Mouse (Mus musculus): Measurements from ENCODE around the gene Zhx3. TPM values are rescaled to one million over a fixed set of nuclear protein-coding genes. Genes with fewer than 3 reads are reported as not detected.
A peak's percentile ranks its signal among the peaks of the same experiment; 100 is the strongest.

Gene Zhx3
- total and polyA plus RNA-seq, 2 experiments, result 12.3 to 33.5 TPM

- WGBS, result 47% methylated on average over 3 of the region's 3 CpGs
- Histone ChIP-seq H3K27ac (replicated peaks; ENCODE audit: insufficient read depth, low read depth, low read length) (no peak overlapping the region), H3K4me1 (ENCODE audit: control insufficient read depth, insufficient read depth, low read length) (peaks cover 49% of the 10 kb centered on the region), H3K36me3 (ENCODE audit: control insufficient read depth, insufficient read depth, low read length) (no peaks in the 10 kb centered on the region), H3K79me2 (ENCODE audit: control insufficient read depth, insufficient read depth, low read length) (peaks cover 56% of the 10 kb centered on the region), H3K9ac (ENCODE audit: low read depth, low read length) (no peak overlapping the region), H3K4me3 (ENCODE audit: insufficient read depth, low read depth, low read length) (no peak overlapping the region), H3K27me3 (ENCODE audit: control insufficient read depth, insufficient read depth, low read length) (no peaks in the 10 kb centered on the region)
- peak; percentile 36 for DNase-seq (ENCODE audit: extremely low read depth, low read depth, low spot score)
- TF ChIP-seq POLR2A (IDR thresholded peaks at IDR 0.05; ENCODE audit: extremely low read depth, insufficient read depth, low read length) (no peak), CTCF (IDR thresholded peaks at IDR 0.05; ENCODE audit: low read depth, low read length) (no peak)
Observed at GRCm38 (mm10) chr2:160734331-160734730, 138.5 kb downstream of the Zhx3 start.

- Histone ChIP-seq H3K9ac (ENCODE audit: low read depth, low read length) (peak overlapping the region; percentile 14), H3K27ac (replicated peaks; ENCODE audit: insufficient read depth, low read depth, low read length) (no peak overlapping the region; the same call in 1 of the 2 replicates), H3K79me2 (ENCODE audit: control insufficient read depth, insufficient read depth, low read length) (peaks cover 55% of the 10 kb centered on the region)
Observed at GRCm38 (mm10) chr2:160733131-160733531, 139.7 kb downstream of the Zhx3 start.

DNA sequence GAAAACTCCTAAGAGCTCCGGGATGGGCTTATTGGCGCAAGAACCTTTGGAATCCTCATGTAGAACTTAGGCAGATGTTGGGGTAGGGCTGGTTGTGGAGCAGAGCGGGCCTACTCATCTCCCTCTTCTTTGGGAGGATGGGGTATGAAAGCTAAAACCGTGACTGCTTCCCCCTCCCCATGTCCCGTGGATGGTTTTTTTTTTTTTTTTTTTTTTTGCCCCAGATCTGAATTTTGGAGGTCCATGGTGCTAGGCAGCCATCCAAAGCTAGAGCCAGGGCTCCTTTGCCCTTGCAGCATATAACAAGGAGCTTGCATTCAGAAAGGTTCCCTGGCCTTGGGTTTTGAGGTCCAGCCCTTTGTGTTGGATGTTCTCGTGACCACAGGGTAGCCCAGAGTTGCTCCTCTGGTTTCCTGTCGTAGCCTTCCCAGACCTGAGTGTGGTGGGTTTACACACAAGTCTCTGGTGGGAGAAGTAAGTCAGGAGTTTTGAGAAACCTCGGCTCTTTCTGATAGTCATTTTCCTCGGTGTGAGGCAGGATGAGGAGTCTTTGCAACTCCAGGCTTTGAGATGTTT lies 140.3 kb downstream of the Zhx3 start:
- no peaks in the 10 kb centered on the region for H3K27me3 ChIP-seq (ENCODE audit: control insufficient read depth, insufficient read depth, low read length)
- no peak for TF ChIP-seq POLR2A (IDR thresholded peaks at IDR 0.05; ENCODE audit: extremely low read depth, insufficient read depth, low read length)
- TF ChIP-seq CTCF (IDR thresholded peaks at IDR 0.05; ENCODE audit: low read depth, low read length), result no peak
- H3K36me3 ChIP-seq (ENCODE audit: control insufficient read depth, insufficient read depth, low read length), result no peaks in the 10 kb centered on the region
- H3K9ac ChIP-seq (ENCODE audit: low read depth, low read length), result peak overlapping the region; percentile 100
- 31% methylated on average over 9 of the region's 9 CpGs for WGBS
- peaks cover 39% of the 10 kb centered on the region for H3K4me1 ChIP-seq (ENCODE audit: control insufficient read depth, insufficient read depth, low read length)
- peak overlapping the region; percentile 99 for H3K4me3 ChIP-seq (ENCODE audit: insufficient read depth, low read depth, low read length)
- peaks cover 49% of the 10 kb centered on the region for H3K79me2 ChIP-seq (ENCODE audit: control insufficient read depth, insufficient read depth, low read length)
- peak overlapping the region; percentile 95 for H3K27ac ChIP-seq (replicated peaks; ENCODE audit: insufficient read depth, low read depth, low read length)
- no peak for DNase-seq (ENCODE audit: extremely low read depth, low read depth, low spot score)

More at GRCm38 (mm10) chr2:160733131-160733531, 139.7 kb downstream of the Zhx3 start:
- DNase-seq (ENCODE audit: extremely low read depth, low read depth, low spot score), result no peak
- Histone ChIP-seq H3K4me3 (ENCODE audit: insufficient read depth, low read depth, low read length) (no peak overlapping the region; the same call in 1 of the 2 replicates), H3K4me1 (ENCODE audit: control insufficient read depth, insufficient read depth, low read length) (peaks cover 43% of the 10 kb centered on the region), H3K36me3 (ENCODE audit: control insufficient read depth, insufficient read depth, low read length) (no peaks in the 10 kb centered on the region), H3K27me3 (ENCODE audit: control insufficient read depth, insufficient read depth, low read length) (no peaks in the 10 kb centered on the region)
- WGBS, result 63% methylated on average over 7 of the region's 7 CpGs
- no peak for TF ChIP-seq POLR2A (IDR thresholded peaks at IDR 0.05; ENCODE audit: extremely low read depth, insufficient read depth, low read length)
- TF ChIP-seq CTCF (IDR thresholded peaks at IDR 0.05; ENCODE audit: low read depth, low read length), result no peak

- H3K79me2 ChIP-seq (ENCODE audit: control insufficient read depth, insufficient read depth, low read length), result peaks cover 44% of the 10 kb centered on the region
- H3K36me3 ChIP-seq (ENCODE audit: control insufficient read depth, insufficient read depth, low read length), result no peaks in the 10 kb centered on the region
- peak; percentile 33 for DNase-seq (ENCODE audit: extremely low read depth, low read depth, low spot score)
- H3K4me3 ChIP-seq (ENCODE audit: insufficient read depth, low read depth, low read length), result peak overlapping the region; percentile 99
- peak overlapping the region; percentile 95 for H3K27ac ChIP-seq (replicated peaks; ENCODE audit: insufficient read depth, low read depth, low read length)
- under 1% methylated on average over 32 of the region's 32 CpGs for WGBS
- H3K9ac ChIP-seq (ENCODE audit: low read depth, low read length), result peak overlapping the region; percentile 100
- TF ChIP-seq CTCF (IDR thresholded peaks at IDR 0.05; ENCODE audit: low read depth, low read length), result no peak
- peaks cover 38% of the 10 kb centered on the region for H3K4me1 ChIP-seq (ENCODE audit: control insufficient read depth, insufficient read depth, low read length)
- no peaks in the 10 kb centered on the region for H3K27me3 ChIP-seq (ENCODE audit: control insufficient read depth, insufficient read depth, low read length)
Observed at GRCm38 (mm10) chr2:160731839-160732261, 140.9 kb downstream of the Zhx3 start.

- H3K27ac ChIP-seq (replicated peaks; ENCODE audit: insufficient read depth, low read depth, low read length), result peak within 1 kb of the TSS; percentile 98
- H3K79me2 ChIP-seq (ENCODE audit: control insufficient read depth, insufficient read depth, low read length), result peaks cover 40% of the 10 kb centered on the region
- TF ChIP-seq POLR2A (IDR thresholded peaks at IDR 0.05; ENCODE audit: extremely low read depth, insufficient read depth, low read length) (peak; percentile 64; the same call in 1 of the 2 replicates), CTCF (IDR thresholded peaks at IDR 0.05; ENCODE audit: low read depth, low read length) (no peak)
- H3K9ac ChIP-seq (ENCODE audit: low read depth, low read length), result peak within 1 kb of the TSS; percentile 100
- under 1% methylated on average over 77 of the region's 99 CpGs for WGBS
- peak within 1 kb of the TSS; percentile 99 for H3K4me3 ChIP-seq (ENCODE audit: insufficient read depth, low read depth, low read length)
- H3K27me3 ChIP-seq (ENCODE audit: control insufficient read depth, insufficient read depth, low read length), result no peaks in the 10 kb centered on the region
- peak; percentile 76 for DNase-seq (ENCODE audit: extremely low read depth, low read depth, low spot score)
- H3K36me3 ChIP-seq (ENCODE audit: control insufficient read depth, insufficient read depth, low read length), result no peaks in the 10 kb centered on the region
- H3K4me1 ChIP-seq (ENCODE audit: control insufficient read depth, insufficient read depth, low read length), result peaks cover 38% of the 10 kb centered on the region
Observed at GRCm38 (mm10) chr2:160731117-160731838, 141.5 kb downstream of the Zhx3 start, which contains the start of gene Plcg1. TSS of gene Plcg1 (plus strand) at chr2:160731300.

- H3K27ac ChIP-seq (replicated peaks; ENCODE audit: insufficient read depth, low read depth, low read length), result peak overlapping the region; percentile 98
- TF ChIP-seq CTCF (IDR thresholded peaks at IDR 0.05; ENCODE audit: low read depth, low read length), result no peak
- TF ChIP-seq POLR2A (IDR thresholded peaks at IDR 0.05; ENCODE audit: extremely low read depth, insufficient read depth, low read length), result no peak
- WGBS, result 6% methylated on average over 19 of the region's 19 CpGs
- DNase-seq (ENCODE audit: extremely low read depth, low read depth, low spot score), result no peak
- H3K27me3 ChIP-seq (ENCODE audit: control insufficient read depth, insufficient read depth, low read length), result no peaks in the 10 kb centered on the region
- H3K36me3 ChIP-seq (ENCODE audit: control insufficient read depth, insufficient read depth, low read length), result no peaks in the 10 kb centered on the region
- H3K4me1 ChIP-seq (ENCODE audit: control insufficient read depth, insufficient read depth, low read length), result peaks cover 35% of the 10 kb centered on the region
- peaks cover 35% of the 10 kb centered on the region for H3K79me2 ChIP-seq (ENCODE audit: control insufficient read depth, insufficient read depth, low read length)
- peak overlapping the region; percentile 99 for H3K4me3 ChIP-seq (ENCODE audit: insufficient read depth, low read depth, low read length)
- H3K9ac ChIP-seq (ENCODE audit: low read depth, low read length), result peak overlapping the region; percentile 96
Observed at GRCm38 (mm10) chr2:160730797-160731116, 142.0 kb downstream of the Zhx3 start.

Measured in liver, adult 2 months (tissue).